Mouse (Mus musculus) forebrain, embryonic 15.5 days (tissue): ENCODE results near the gene Zfp507. TPM values are rescaled to one million over a fixed set of nuclear protein-coding genes. Genes with fewer than 3 reads are reported as not detected.

ENCODE experiments used
- ATAC-seq: fragments of 200-750 bp; cut with Nextera tagmentation; replicated peaks from 2 replicates; pipeline ENCODE4 v1.8.0; 2017; ENCODE audit warnings: mild to moderate bottlenecking, moderate TSS enrichment, moderate library complexity
- H3K27ac ChIP-seq: fragments of 300-500 bp; sonication (generic); replicated peaks from 2 replicates; pipeline ENCODE4 v1.5.1; 2015; ENCODE audit warnings: mild to moderate bottlenecking, inconsistent platforms
- H3K27me3 ChIP-seq: fragments of 300-500 bp; sonication (generic); 2 replicates; pipeline ENCODE4 v1.6.1; 2015; ENCODE audit warnings: inconsistent platforms
- H3K36me3 ChIP-seq: fragments of 300-500 bp; sonication (generic); 2 replicates; pipeline ENCODE4 v1.6.1; 2015; ENCODE audit warnings: mild to moderate bottlenecking, inconsistent platforms
- H3K4me1 ChIP-seq: fragments of 300-500 bp; sonication (generic); 2 replicates; pipeline ENCODE4 v1.6.1; 2015; ENCODE audit warnings: inconsistent platforms
- H3K4me2 ChIP-seq: fragments of 300-500 bp; sonication (generic); replicated peaks from 2 replicates; pipeline ENCODE4 v1.6.1; 2015; ENCODE audit warnings: mild to moderate bottlenecking, inconsistent platforms
- H3K4me3 ChIP-seq: fragments of 300-500 bp; sonication (generic); 2 replicates; pipeline ENCODE4 v1.5.1; 2015; ENCODE audit warnings: mild to moderate bottlenecking, inconsistent platforms
- H3K9ac ChIP-seq: fragments of 300-500 bp; sonication (generic); replicated peaks from 2 replicates; pipeline ENCODE4 v1.6.1; 2015; ENCODE audit warnings: mild to moderate bottlenecking, inconsistent platforms
- H3K9me3 ChIP-seq: fragments of 300-500 bp; sonication (generic); 2 replicates; pipeline ENCODE4 v1.6.1; 2016; ENCODE audit warnings: inconsistent platforms
- WGBS: fragments of 180-500 bp; shearing (Covaris S2); methylation state at CpG from one replicate; pipeline ENCODE4 v1.1.7; 2015; ENCODE audit warnings: mixed read lengths; 5-methylcytosine and 5-hydroxymethylcytosine counted together
- polyA plus RNA-seq: library from polyadenylated mRNA; unstranded; fragments of >200 nt; fragmentation: Nextera tagmentation; extraction: Ambion mirVana; gene quantifications from 2 replicates; pipeline ENCODE4 v1.2.1, GENCODE M21; 2015

Zfp507 gene
- polyA plus RNA-seq, 1 experiment from 2014 or later = 16.2 TPM

DNA sequence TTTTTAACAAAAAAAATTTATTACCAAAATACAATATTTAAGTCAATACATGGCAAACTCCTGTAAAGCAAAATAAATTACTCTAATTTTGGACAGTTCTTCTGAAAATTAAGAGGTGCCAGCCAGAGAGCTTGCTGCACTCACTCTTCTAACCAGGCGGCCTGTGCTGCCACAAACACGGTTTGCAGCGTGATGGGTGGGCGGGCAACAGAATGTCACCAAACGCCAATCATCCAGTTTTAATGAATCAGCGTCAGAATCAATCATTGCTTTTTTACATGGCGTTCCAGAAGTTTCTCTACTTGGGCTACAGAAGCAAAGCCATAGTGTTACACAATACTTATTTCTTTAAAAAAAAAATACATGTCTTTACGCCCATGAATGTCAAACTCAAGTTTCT is 30.5 kb downstream of the Zfp507 start:
- Histone ChIP-seq H3K9me3 (no peaks in the 10 kb centered on the region), H3K4me3 (no peak overlapping the region), H3K27me3 (no peaks in the 10 kb centered on the region), H3K4me2 (no peak overlapping the region), H3K9ac (no peak overlapping the region), H3K4me1 (no peaks in the 10 kb centered on the region), H3K27ac (no peak overlapping the region), H3K36me3 (peaks cover 43% of the 10 kb centered on the region)
- no peak for ATAC-seq
- 83% methylated on average over 8 of the region's 8 CpGs for WGBS

DNA sequence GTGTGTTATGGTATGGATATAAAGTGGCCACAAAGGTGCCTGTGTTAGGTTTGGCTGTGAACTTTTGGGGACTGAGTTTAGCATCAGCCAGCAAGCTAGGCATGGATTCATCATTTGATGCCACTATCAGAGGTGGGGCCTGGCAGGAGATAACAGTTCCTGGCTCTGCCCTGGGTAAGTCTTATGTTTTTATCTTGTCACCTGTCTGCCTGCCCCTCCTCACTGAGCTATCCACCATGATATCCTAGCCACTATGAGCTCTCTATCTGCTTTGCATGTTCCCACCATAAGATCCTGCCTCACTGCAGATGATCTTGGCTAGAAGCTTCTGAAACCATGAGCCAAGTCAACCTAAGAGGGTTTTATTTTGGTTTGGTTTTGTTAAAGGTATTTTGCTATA is 31.7 kb downstream of the Zfp507 start:
- no peak overlapping the region for H3K4me2 ChIP-seq
- no peaks in the 10 kb centered on the region for H3K9me3 ChIP-seq
- no peak for ATAC-seq

DNA sequence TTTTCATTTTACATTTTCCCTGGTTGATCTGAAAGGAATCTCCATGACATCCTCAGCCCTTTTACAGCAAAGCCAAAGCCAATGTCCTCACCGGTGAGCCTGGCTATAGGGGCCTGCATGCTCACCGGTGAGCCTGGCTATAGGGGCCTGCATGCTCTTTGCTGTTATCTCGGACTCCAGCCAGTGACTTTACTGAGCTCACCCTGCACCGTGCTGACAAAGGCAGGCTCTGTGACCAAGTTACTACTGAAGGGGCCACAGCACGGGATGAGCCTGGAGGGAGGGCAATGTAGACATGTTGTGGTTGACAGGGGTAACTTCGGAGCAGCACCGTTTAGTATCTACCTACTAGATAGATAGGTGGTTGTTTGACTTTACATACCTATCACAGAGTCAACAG is 32.7 kb downstream of the Zfp507 start:
- Histone ChIP-seq H3K9me3 (no peaks in the 10 kb centered on the region), H3K4me2 (no peak overlapping the region), H3K4me3 (no peak overlapping the region), H3K27me3 (no peaks in the 10 kb centered on the region), H3K9ac (no peak overlapping the region), H3K36me3 (peaks cover 26% of the 10 kb centered on the region), H3K27ac (no peak overlapping the region), H3K4me1 (no peaks in the 10 kb centered on the region)
- 88% methylated on average over 7 of the region's 7 CpGs for WGBS
- no peak for ATAC-seq

More for the DNA sequence above, 31.7 kb downstream of the Zfp507 start:
- Histone ChIP-seq H3K4me1 (no peaks in the 10 kb centered on the region), H3K36me3 (peaks cover 36% of the 10 kb centered on the region), H3K9ac (no peak overlapping the region), H3K27ac (no peak overlapping the region), H3K27me3 (no peaks in the 10 kb centered on the region), H3K4me3 (no peak overlapping the region)

DNA sequence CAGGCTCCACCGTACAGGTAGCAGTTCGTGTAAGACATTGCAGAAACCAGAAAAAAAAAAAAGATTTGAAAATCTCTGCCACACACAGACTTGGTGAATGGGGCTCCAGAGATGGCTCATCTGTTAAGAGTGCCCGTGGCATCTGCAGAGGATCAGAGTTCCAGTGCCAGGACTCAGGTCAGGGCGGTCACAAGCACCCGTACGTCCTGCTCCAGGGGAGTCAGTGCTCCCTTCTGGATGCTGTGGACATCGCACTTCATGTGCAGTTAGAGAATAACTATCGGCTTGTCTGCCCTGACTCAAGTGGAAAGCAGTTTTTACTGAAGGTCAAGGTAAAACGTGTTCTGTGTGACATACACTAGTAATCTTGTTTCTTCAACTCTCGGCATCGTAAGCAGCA is 38.3 kb downstream of the Zfp507 start:
- Histone ChIP-seq H3K4me2 (no peak overlapping the region), H3K27ac (no peak overlapping the region), H3K9ac (no peak overlapping the region), H3K27me3 (no peaks in the 10 kb centered on the region), H3K9me3 (no peaks in the 10 kb centered on the region), H3K36me3 (no peaks in the 10 kb centered on the region), H3K4me1 (no peaks in the 10 kb centered on the region), H3K4me3 (no peak overlapping the region)
- 88% methylated on average over 11 of the region's 11 CpGs for whole genome bisulfite sequencing
- ATAC-seq = no peak

DNA sequence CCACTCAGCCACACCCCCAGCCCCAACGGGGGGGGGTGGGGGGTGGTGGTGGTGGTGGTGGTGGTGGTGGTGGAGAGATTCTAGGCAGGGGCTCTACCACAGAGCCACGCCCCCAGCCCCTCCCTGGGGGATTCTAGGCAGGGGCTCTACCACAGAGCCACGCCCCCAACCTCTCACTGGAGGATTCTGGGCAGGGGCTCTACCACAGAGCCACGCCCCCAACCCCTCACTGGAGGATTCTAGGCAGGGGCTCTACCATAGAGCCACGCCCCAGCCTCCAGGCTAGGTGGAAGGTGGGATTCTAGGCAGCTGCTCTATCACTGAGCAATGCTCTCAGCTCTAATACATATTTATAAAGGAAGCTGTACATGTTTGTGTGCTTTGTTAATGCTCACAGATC is 41.0 kb downstream of the Zfp507 start:
- H3K4me3 ChIP-seq = no peak overlapping the region

DNA sequence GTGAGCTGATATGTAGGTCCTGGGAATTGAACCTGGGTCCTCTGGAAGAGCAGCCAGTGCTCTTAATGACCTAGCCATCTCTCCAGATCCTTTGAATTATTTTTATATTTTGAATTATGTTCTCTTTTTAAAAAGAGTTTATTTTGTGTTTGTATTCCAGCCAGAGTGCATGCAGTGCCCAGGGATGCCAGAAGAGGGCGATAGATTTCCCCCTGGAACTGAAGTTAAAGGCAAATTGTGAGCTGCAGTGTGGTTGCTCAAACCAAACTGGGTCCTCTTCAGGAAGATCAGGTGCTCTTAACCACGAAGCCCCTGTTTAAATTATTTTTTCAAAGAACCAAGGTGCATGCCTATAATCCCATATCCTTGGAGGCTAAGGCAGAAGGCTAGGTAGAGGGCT is 43.2 kb downstream of the Zfp507 start:
- Histone ChIP-seq H3K4me2 (no peak overlapping the region), H3K4me1 (peaks cover 3% of the 10 kb centered on the region), H3K27me3 (no peaks in the 10 kb centered on the region), H3K9ac (no peak overlapping the region), H3K9me3 (no peaks in the 10 kb centered on the region), H3K4me3 (no peak overlapping the region), H3K27ac (no peak overlapping the region), H3K36me3 (no peaks in the 10 kb centered on the region)
- WGBS = 22% methylated on average over 2 of the region's 2 CpGs
- ATAC-seq = no peak

More for the DNA sequence above, 41.0 kb downstream of the Zfp507 start:
- Histone ChIP-seq H3K9ac (no peak overlapping the region), H3K4me1 (no peaks in the 10 kb centered on the region), H3K27ac (no peak overlapping the region), H3K36me3 (no peaks in the 10 kb centered on the region), H3K9me3 (no peaks in the 10 kb centered on the region), H3K27me3 (no peaks in the 10 kb centered on the region), H3K4me2 (no peak overlapping the region)
- 73% methylated on average over 5 of the region's 5 CpGs for WGBS
- ATAC-seq = no peak

DNA sequence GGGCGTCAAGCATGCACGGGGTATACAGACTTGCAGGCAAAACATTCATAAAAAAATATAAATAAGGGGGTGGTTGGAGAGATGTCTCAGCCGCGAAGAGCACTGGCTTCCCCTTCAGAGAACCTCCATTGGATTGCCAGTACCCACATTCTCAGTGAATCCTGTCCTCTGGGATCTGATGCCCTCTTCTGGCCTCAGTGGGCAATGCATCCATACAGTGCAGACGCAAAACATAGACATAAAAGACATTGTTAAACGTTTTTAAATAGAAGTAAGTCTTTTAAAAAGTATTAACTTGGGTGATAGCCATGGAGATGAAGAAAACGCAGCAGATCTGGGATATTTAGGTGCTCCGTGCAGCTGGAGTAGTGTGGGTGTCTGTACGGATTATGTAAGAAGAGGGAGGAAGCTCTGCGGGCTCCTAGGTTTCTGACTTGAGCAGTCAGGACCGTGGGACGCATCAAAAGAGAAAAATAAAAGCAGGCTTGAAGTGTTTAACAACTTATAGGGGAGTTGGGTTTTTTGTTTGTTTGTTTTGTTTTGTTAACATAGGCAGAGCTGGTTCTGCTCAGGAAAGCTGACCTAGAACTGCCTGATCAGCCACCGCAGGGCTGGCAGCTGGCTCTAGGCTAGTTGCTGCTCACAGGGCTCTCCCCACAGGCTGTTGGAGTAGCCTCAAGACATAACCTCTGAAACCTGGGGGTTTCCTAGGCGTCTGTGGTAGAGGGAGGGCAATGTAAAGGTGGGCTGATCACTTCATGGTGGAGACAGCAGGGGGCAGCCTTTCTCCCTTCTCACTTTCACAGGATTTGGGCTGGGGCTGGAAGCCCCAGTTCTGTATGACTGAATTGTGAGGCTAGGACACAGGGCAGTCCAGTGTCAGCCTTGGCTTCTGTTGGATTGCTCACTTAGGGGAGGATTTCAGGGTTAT is 46.0 kb downstream of the Zfp507 start:
- Histone ChIP-seq H3K9me3 (no peaks in the 10 kb centered on the region), H3K9ac (no peak overlapping the region), H3K4me1 (peaks cover 22% of the 10 kb centered on the region), H3K4me2 (no peak overlapping the region), H3K27ac (no peak overlapping the region), H3K4me3 (no peak overlapping the region), H3K36me3 (no peaks in the 10 kb centered on the region), H3K27me3 (no peaks in the 10 kb centered on the region)
- 40% methylated on average over 14 of the region's 14 CpGs for WGBS
- ATAC-seq = no peak

DNA sequence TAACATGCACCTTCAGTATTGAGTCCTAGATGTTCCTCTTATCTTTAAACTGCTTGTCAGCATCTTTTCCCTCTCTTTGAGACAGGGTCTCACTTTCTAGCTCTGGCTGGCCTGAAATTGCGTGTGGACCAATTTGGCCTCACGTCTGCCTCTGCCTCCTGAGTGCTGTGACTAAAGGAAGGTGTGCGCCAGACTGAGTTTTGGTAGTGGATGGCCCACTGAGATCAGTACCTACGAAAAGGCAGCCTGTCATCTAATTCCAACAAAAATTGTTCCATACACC is 48.0 kb downstream of the Zfp507 start:
- 66% methylated on average over 4 of the region's 4 CpGs for WGBS
- Histone ChIP-seq H3K4me1 (peaks cover 27% of the 10 kb centered on the region), H3K27me3 (no peaks in the 10 kb centered on the region), H3K4me3 (peak overlapping the region; percentile 80), H3K27ac (peak overlapping the region; percentile 61), H3K36me3 (peaks cover 8% of the 10 kb centered on the region), H3K9me3 (no peaks in the 10 kb centered on the region), H3K9ac (peak overlapping the region; percentile 53), H3K4me2 (peak overlapping the region; percentile 98)
- ATAC-seq = no peak

DNA sequence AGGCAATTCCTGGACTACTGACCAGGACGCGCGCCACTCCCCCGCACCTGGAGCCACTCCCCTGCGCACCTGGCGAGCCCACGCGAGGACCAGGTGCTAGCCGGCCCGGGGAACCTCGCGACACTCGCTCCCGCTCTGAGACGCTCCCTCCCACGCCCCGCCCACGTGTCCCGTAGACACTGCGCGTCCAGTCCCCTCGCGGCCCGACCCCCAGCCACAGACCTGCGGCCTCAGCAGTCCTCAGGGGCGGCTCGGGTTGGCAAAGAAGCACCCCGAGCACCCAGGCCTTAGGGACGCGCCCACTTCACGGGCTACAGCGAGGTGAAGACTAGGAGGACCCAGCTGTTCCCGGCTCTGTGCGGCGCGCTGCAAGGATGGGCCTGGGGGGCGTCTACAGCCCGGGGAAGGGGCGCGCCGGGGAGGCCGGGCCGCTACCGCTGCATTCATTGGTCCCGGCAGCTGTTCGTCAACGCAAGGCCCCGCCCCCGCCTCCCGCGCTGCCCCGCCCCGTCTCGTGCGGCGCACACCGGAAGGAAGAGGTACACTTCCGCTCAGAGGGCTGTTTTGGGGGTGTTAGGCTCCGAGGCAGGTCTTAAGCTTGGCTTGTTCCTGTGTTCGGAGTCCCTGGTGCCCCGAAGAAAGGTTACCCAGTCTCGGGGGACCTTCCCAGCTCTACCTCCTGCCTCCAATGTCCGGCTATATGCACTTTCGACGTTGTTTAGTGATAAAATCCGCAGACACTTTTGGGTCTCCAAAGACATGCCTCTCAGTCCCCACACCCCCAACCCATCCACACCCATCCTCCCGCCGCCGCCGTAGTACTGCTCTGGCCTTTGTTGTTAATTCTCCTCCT is 48.5 kb downstream of the Zfp507 start, which contains the start of gene Dpy19l3:
Gene Dpy19l3, minus strand, starts transcription at position 422 of the 853 bp plus-strand sequence.
- ATAC-seq = peak; percentile 99
- Histone ChIP-seq H3K4me3 (peak within 1 kb of the TSS; percentile 80), H3K27ac (peak within 1 kb of the TSS; percentile 61), H3K4me1 (peaks cover 27% of the 10 kb centered on the region), H3K36me3 (peaks cover 14% of the 10 kb centered on the region), H3K4me2 (peak within 1 kb of the TSS; percentile 98), H3K9ac (peak within 1 kb of the TSS; percentile 61), H3K27me3 (no peaks in the 10 kb centered on the region), H3K9me3 (no peaks in the 10 kb centered on the region)
- WGBS = under 1% methylated on average over 68 of the region's 70 CpGs

DNA sequence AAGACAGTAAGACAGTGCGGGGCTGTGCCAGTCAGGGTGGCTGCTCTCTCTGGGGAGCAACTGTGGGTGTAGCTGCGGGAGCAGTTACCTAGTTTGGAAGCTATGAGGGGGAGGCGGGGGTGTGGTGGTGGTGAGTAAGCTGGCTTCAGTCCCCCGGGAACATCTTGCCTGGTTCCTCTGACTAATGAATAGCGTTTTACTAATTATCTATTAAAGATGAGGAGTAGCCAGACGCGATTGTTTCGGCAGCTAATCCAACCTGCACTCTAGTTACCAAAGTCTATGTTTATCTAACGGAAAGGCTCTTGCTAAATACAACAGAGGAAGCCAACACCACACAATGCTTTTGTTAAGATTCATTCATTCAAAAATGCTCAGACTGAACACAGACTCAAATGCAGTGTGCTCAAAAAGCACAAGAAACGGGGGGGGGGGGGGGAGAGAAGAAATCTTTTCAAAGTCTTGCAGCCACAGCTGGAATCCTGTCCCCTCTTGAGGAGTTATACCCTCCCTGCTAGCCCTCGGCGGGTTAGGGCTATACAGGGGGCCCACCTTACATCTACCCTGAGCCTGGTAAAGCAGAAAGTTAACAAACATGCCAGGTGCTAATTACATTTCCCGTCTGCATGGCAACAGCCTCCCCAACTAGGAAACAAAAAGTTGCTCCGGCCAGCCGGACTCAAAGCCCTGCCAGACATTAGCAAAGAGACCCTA is 49.3 kb downstream of the Zfp507 start:
- ATAC-seq = peak; percentile 45; the same call in 1 of the 2 replicates

DNA sequence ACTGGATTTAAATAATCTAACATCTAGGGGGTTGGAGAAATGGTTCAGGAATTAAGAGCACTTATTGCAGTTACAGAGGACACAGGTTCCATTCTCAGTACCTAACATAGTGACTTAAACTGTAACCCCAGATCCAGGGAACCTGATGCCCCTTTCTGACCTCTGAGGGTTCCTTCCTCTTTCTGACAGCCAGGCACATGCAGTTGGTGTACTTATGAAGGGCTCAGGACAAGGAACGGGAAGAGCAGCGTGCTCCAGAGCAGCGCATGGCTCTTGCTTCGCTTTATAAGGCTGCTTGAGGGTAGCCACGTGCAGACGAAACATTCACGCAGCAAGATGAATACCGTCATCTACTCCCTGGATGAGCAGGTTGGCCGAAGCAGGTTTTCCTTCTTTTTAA is 51.9 kb downstream of the Zfp507 start:
- H3K4me2 ChIP-seq = no peak overlapping the region
- no peak overlapping the region for H3K27ac ChIP-seq
- no peaks in the 10 kb centered on the region for H3K9me3 ChIP-seq
- WGBS = 96% methylated on average over 9 of the region's 9 CpGs
- H3K4me3 ChIP-seq = no peak overlapping the region
- H3K9ac ChIP-seq = no peak overlapping the region
- H3K27me3 ChIP-seq = no peaks in the 10 kb centered on the region
- ATAC-seq = no peak
- peaks cover 27% of the 10 kb centered on the region for H3K4me1 ChIP-seq
- peaks cover 46% of the 10 kb centered on the region for H3K36me3 ChIP-seq

More for the DNA sequence above, 49.3 kb downstream of the Zfp507 start:
- WGBS = 2% methylated on average over 15 of the region's 15 CpGs
- Histone ChIP-seq H3K9me3 (no peaks in the 10 kb centered on the region), H3K36me3 (peaks cover 22% of the 10 kb centered on the region), H3K27me3 (no peaks in the 10 kb centered on the region), H3K27ac (peak overlapping the region; percentile 60), H3K4me1 (peaks cover 27% of the 10 kb centered on the region), H3K4me3 (peak overlapping the region; percentile 80), H3K4me2 (peak overlapping the region; percentile 98), H3K9ac (peak overlapping the region; percentile 61)
